Mouse (Mus musculus) neutrophil, adult 5-6 weeks (primary cell): ENCODE results near the gene Fam186b. TPM values are rescaled to one million over a fixed set of nuclear protein-coding genes. Genes with fewer than 3 reads are reported as not detected.
A peak's percentile ranks its signal among the peaks of the same experiment; 100 is the strongest.

Experiments
- ATAC-seq: fragments of 151-379, 151-347 bp; 2 replicates; pipeline ENCODE4 v1.8.0; 2017; ENCODE audit warnings: mild to moderate bottlenecking, moderate TSS enrichment; ENCODE audit not compliant: insufficient number of reproducible peaks, poor library complexity, low FRiP score, severe bottlenecking; ENCODE audit errors: extremely low read depth
- total RNA-seq: library from RNA; stranded (forward); fragments of 200-1000 nt; gene quantifications from 2 replicates; pipeline ENCODE4 v1.2.3, GENCODE M21; 2017

Gene Fam186b
- total RNA-seq, result not detected in 2 replicates

- ATAC-seq, result no peak
Observed at GRCm38 (mm10) chr15:99295484-99295981, at the start of gene Fam186b. Gene Fam186b (minus strand): TSS chr15:99295888.

GRCm38 (mm10) chr15:99344961-99345360 lies 49.3 kb upstream of the Fam186b start:
- ATAC-seq, result no peak

GRCm38 (mm10) chr15:99344148-99344870 lies 48.6 kb upstream of the Fam186b start:
- ATAC-seq, result no peak

GRCm38 (mm10) chr15:99343414-99344147 lies 47.9 kb upstream of the Fam186b start:
- no peak for ATAC-seq

GRCm38 (mm10) chr15:99342194-99342981 lies 46.7 kb upstream of the Fam186b start:
- no peak for ATAC-seq

GRCm38 (mm10) chr15:99341102-99341501 lies 45.4 kb upstream of the Fam186b start:
- peak; percentile 94 for ATAC-seq

GRCm38 (mm10) chr15:99339669-99340068 lies 44.0 kb upstream of the Fam186b start:
- no peak for ATAC-seq

GRCm38 (mm10) chr15:99338916-99339315 lies 43.2 kb upstream of the Fam186b start:
- no peak for ATAC-seq

- ATAC-seq, result no peak
Observed at GRCm38 (mm10) chr15:99335801-99336320, 40.2 kb upstream of the Fam186b start.

GRCm38 (mm10) chr15:99334500-99334899 lies 38.8 kb upstream of the Fam186b start:
- ATAC-seq, result no peak

GRCm38 (mm10) chr15:99333676-99334065 lies 38.0 kb upstream of the Fam186b start:
- no peak for ATAC-seq

- ATAC-seq, result peak; percentile 56
Observed at GRCm38 (mm10) chr15:99332921-99333675, 37.4 kb upstream of the Fam186b start.

- ATAC-seq, result no peak
Observed at GRCm38 (mm10) chr15:99332111-99332510, 36.4 kb upstream of the Fam186b start.

GRCm38 (mm10) chr15:99331341-99331740 lies 35.7 kb upstream of the Fam186b start:
- no peak for ATAC-seq

GRCm38 (mm10) chr15:99330324-99330723 lies 34.6 kb upstream of the Fam186b start:
- ATAC-seq, result no peak

- no peak for ATAC-seq
Observed at GRCm38 (mm10) chr15:99328011-99328410, 32.3 kb upstream of the Fam186b start.

GRCm38 (mm10) chr15:99326959-99327358 lies 31.3 kb upstream of the Fam186b start:
- ATAC-seq, result peak; percentile 70

GRCm38 (mm10) chr15:99326407-99326806 lies 30.7 kb upstream of the Fam186b start:
- ATAC-seq, result no peak
